14 mouse cellular contexts compared by ENCODE assay signal in the genomic region with DNA sequence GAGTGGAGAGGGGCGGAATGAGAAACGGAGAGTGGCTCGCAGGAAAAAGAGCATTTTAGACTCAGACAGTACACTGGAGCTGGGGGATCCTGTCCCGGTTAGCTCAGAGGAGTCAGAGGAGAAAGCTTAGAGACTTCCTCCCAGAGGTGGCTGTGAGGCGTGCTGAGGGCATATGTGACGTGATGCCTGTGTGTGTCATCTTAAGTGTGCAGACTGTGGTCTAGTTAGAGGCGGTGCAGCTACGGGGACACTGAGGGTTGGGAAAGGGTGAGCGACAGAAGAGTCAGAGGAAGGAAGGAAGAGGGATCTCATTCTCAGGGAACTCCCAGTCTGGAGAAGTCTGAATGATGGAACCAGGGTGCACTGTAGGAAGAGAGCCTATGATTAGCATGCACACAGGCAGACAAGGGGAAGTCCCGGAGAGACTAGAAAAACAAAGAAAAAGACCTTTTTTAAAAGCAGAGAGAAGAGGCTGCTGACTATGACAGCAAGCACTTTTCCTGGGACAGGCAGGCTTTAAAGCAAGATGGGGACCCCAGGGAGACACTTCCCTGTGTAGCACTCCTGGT. TPM values are rescaled to one million over a fixed set of nuclear protein-coding genes. Genes with fewer than 3 reads are reported as not detected.
DNase-seq lines count a peak whose midpoint lies in the region; ATAC-seq and TF ChIP-seq lines count a peak whose summit lies in the region.
"Had no signal": no experiment of that assay in that cellular context is flagged by ENCODE, and none has a peak within 500 bp of the region (broad histone marks: within the 10 kb centered on the region; RNA-seq: fewer than 3 reads in every experiment).

No protein-coding gene starts in this region.

- intact Hi-C loops in gastrocnemius, adult 2 months (cut with DNase I): no loop called here

- H3K9ac ChIP-seq in heart, embryonic 12.5 days: no peak overlapping the region
- H3K9ac ChIP-seq in midbrain, embryonic 11.5 days (ENCODE audit: low read length): no peak overlapping the region
- no peak overlapping the region for H3K9ac ChIP-seq in midbrain, embryonic 16.5 days (ENCODE audit: low read depth, low read length)
- H3K9ac ChIP-seq in intestine, embryonic 15.5 days: no peak overlapping the region
- H3K9ac ChIP-seq: embryonic facial prominence, embryonic 13.5 days had no signal

- no peak overlapping the region for H3K4me3 ChIP-seq in heart, embryonic 12.5 days
- no peak overlapping the region for H3K4me3 ChIP-seq in midbrain, embryonic 11.5 days (ENCODE audit: low read depth, low read length)
- no peak overlapping the region for H3K4me3 ChIP-seq in midbrain, embryonic 16.5 days (ENCODE audit: low read depth, low read length)
- no peak overlapping the region for H3K4me3 ChIP-seq in intestine, embryonic 15.5 days (replicated peaks)
- no peak overlapping the region for H3K4me3 ChIP-seq in gastrocnemius, adult 2 months
- H3K4me3 ChIP-seq: embryonic facial prominence, embryonic 13.5 days; megakaryocyte, embryonic 14.5 days had no signal

- H3K4me2 ChIP-seq in heart, embryonic 12.5 days: 0 out of 2 replicates have a peak overlapping the region, but pooled peaks have one; percentile 8
- no peak overlapping the region for H3K4me2 ChIP-seq in midbrain, embryonic 11.5 days
- H3K4me2 ChIP-seq in midbrain, embryonic 16.5 days (ENCODE audit: low read length): no peak overlapping the region
- no peak overlapping the region for H3K4me2 ChIP-seq in intestine, embryonic 15.5 days (replicated peaks)
- H3K4me2 ChIP-seq: embryonic facial prominence, embryonic 13.5 days had no signal

- H3K27ac ChIP-seq in heart, embryonic 12.5 days (ENCODE audit: poor library complexity, severe bottlenecking): peak overlapping the region; percentile 56
- no peak overlapping the region for H3K27ac ChIP-seq in midbrain, embryonic 11.5 days (ENCODE audit: low read depth, low read length)
- H3K27ac ChIP-seq in midbrain, embryonic 16.5 days (ENCODE audit: low read length): no peak overlapping the region
- H3K27ac ChIP-seq in intestine, embryonic 15.5 days: 0 out of 2 replicates have a peak overlapping the region, but pooled peaks have one; percentile 27
- no peak overlapping the region for H3K27ac ChIP-seq in gastrocnemius, adult 2 months
- H3K27ac ChIP-seq: embryonic facial prominence, embryonic 13.5 days; kidney, postnatal 0 days had no signal

- no peaks in the 10 kb centered on the region for H3K9me3 ChIP-seq in heart, embryonic 12.5 days (replicated peaks)
- no peaks in the 10 kb centered on the region for H3K9me3 ChIP-seq in midbrain, embryonic 11.5 days (ENCODE audit: control insufficient read depth, low read length)
- H3K9me3 ChIP-seq in midbrain, embryonic 16.5 days (replicated peaks; ENCODE audit: control insufficient read depth, low read length, poor library complexity, severe bottlenecking): no peaks in the 10 kb centered on the region
- no peaks in the 10 kb centered on the region for H3K9me3 ChIP-seq in intestine, embryonic 15.5 days
- H3K9me3 ChIP-seq: embryonic facial prominence, embryonic 13.5 days; megakaryocyte, embryonic 14.5 days had no signal

- 50% methylated on average over 10 of the region's 10 CpGs for WGBS in heart, embryonic 12.5 days
- 74% methylated on average over 10 of the region's 10 CpGs for WGBS in midbrain, embryonic 11.5 days
- WGBS in midbrain, embryonic 16.5 days: 76% methylated on average over 10 of the region's 10 CpGs
- WGBS in intestine, embryonic 15.5 days: 58% methylated on average over 10 of the region's 10 CpGs

- H3K4me1 ChIP-seq in heart, embryonic 12.5 days (replicated peaks): peaks cover 47% of the 10 kb centered on the region
- peaks cover 8% of the 10 kb centered on the region; the same call in 1 of the 2 replicates for H3K4me1 ChIP-seq in midbrain, embryonic 11.5 days (ENCODE audit: control insufficient read depth, insufficient read depth, low read length)
- H3K4me1 ChIP-seq in midbrain, embryonic 16.5 days (ENCODE audit: control insufficient read depth, insufficient read depth, low read length): peaks cover 9% of the 10 kb centered on the region
- H3K4me1 ChIP-seq in intestine, embryonic 15.5 days (replicated peaks): peaks cover 12% of the 10 kb centered on the region

- no peaks in the 10 kb centered on the region for H3K27me3 ChIP-seq in heart, embryonic 12.5 days (replicated peaks)
- H3K27me3 ChIP-seq in midbrain, embryonic 11.5 days (ENCODE audit: control insufficient read depth, insufficient read depth, low read length): no peaks in the 10 kb centered on the region
- no peaks in the 10 kb centered on the region for H3K27me3 ChIP-seq in midbrain, embryonic 16.5 days (ENCODE audit: control insufficient read depth, insufficient read depth, low read depth, low read length)
- no peaks in the 10 kb centered on the region for H3K27me3 ChIP-seq in intestine, embryonic 15.5 days (replicated peaks)
- H3K27me3 ChIP-seq: embryonic facial prominence, embryonic 13.5 days had no signal

- no peak for TF ChIP-seq CTCF in gastrocnemius, adult 2 months (IDR thresholded peaks at IDR 0.05)

- ATAC-seq in heart, embryonic 12.5 days (ENCODE audit: insufficient number of reproducible peaks, low FRiP score): peak; percentile 45
- no peak for ATAC-seq in midbrain, embryonic 11.5 days (ENCODE audit: low FRiP score)
- no peak for ATAC-seq in midbrain, embryonic 16.5 days
- ATAC-seq in intestine, embryonic 15.5 days: no peak

- H3K36me3 ChIP-seq in heart, embryonic 12.5 days: 0 out of 2 replicates have a peak, but pooled peaks cover 8% of the 10 kb centered on the region
- H3K36me3 ChIP-seq in midbrain, embryonic 11.5 days (ENCODE audit: control insufficient read depth, insufficient read depth, low read length): no peaks in the 10 kb centered on the region
- H3K36me3 ChIP-seq in midbrain, embryonic 16.5 days (ENCODE audit: control insufficient read depth, insufficient read depth, low read length): no peaks in the 10 kb centered on the region
- H3K36me3 ChIP-seq in intestine, embryonic 15.5 days: no peaks in the 10 kb centered on the region

- DNase-seq in heart, adult 18-20 months: no peak
- DNase-seq in midbrain, embryonic 11.5 days (ENCODE audit: low spot score, missing footprints): peak; percentile 78
- peak; percentile 26 for DNase-seq in yolk sac, embryonic 10.5 days (ENCODE audit: low spot score)
- DNase-seq in thymus, postnatal 0 days (ENCODE audit: low spot score): no peak
- no peak for DNase-seq in gastrocnemius, adult 2 months
- DNase-seq: adrenal gland, adult 2 months; cerebellum, adult 11-12 months; gastrocnemius, postnatal 14 days had no signal

RNA-seq across cellular contexts. Expression of gene Atp2b4, which starts 28.9 kb away (rescaled TPM):
- 24.5 and 29.6 TPM in 2 replicates for polyA plus RNA-seq in heart, embryonic 12.5 days (2016; fragmentation: Nextera tagmentation; extraction: Ambion mirVana)
- total RNA-seq in heart, adult 18-20 months (2021): 10 to 100 TPM; 17.2 to 19.3 TPM
- polyA plus RNA-seq in midbrain, embryonic 11.5 days (2014; fragmentation: Nextera tagmentation; extraction: Ambion mirVana): 7.6 and 8.3 TPM in 2 replicates
- 11.8 and 13.4 TPM in 2 replicates for polyA plus RNA-seq in midbrain, embryonic 16.5 days (2015; fragmentation: Nextera tagmentation; extraction: Ambion mirVana)
- 18.2 and 19.9 TPM in 2 replicates for polyA plus RNA-seq in intestine, embryonic 15.5 days (2015; fragmentation: Nextera tagmentation; extraction: Ambion mirVana)
- 3.1 and 3.5 TPM in 2 replicates for polyA plus RNA-seq in thymus, postnatal 0 days (2015; fragmentation: Nextera tagmentation; extraction: Ambion mirVana)
- 10 to 100 TPM in 1 of 2 experiments, 1 to 10 TPM in 1; 9.0 to 12.0 TPM for total RNA-seq in gastrocnemius, adult 2 months (2021)

Comparison
In these comparisons a context has a peak if more than half of its experiments do, and no peak if none do; other contexts are left out.
1. H3K27ac ChIP-seq: peak in heart, embryonic 12.5 days (single experiment) and intestine, embryonic 15.5 days (single experiment); none in midbrain, embryonic 11.5 days (single experiment), midbrain, embryonic 16.5 days (single experiment) and gastrocnemius, adult 2 months (single experiment).
2. DNase-seq: peak in midbrain, embryonic 11.5 days (single experiment) and yolk sac, embryonic 10.5 days (single experiment); none in heart, adult 18-20 months (0 of 2), thymus, postnatal 0 days (single experiment) and gastrocnemius, adult 2 months (single experiment).